Mouse (Mus musculus) neural tube, embryonic 15.5 days (tissue): ENCODE data around the gene 4930404H24Rik. TPM values are rescaled to one million over a fixed set of nuclear protein-coding genes. Genes with fewer than 3 reads are reported as not detected.

ENCODE experiments used
- polyA plus RNA-seq: library from polyadenylated mRNA; unstranded; fragments of >200 nt; fragmentation: Nextera tagmentation; extraction: Ambion mirVana; gene quantifications from 2 replicates; pipeline ENCODE4 v1.2.1, GENCODE M21; 2015

Gene 4930404H24Rik
- polyA plus RNA-seq, 1 experiment from 2014 or later, result not detected

Other genes with a start within 250 kb of the 4930404H24Rik start
- 18.1 and 21.9 TPM in 2 replicates for gene Kif3b, start 201.4 kb upstream of the 4930404H24Rik start, polyA plus RNA-seq
- 10.2 and 10.6 TPM in 2 replicates for gene Asxl1, start 147.0 kb upstream of the 4930404H24Rik start, polyA plus RNA-seq
- 31.4 and 36.1 TPM in 2 replicates for gene Nol4l, start 37.2 kb downstream of the 4930404H24Rik start, polyA plus RNA-seq
- gene Commd7, start 140.0 kb downstream of the 4930404H24Rik start, polyA plus RNA-seq, result 91.2 and 94.4 TPM in 2 replicates
- gene Dnmt3b, start 156.7 kb downstream of the 4930404H24Rik start, polyA plus RNA-seq, result 3.4 and 11.5 TPM in 2 replicates
- 0.09 and 0.12 TPM in 2 replicates for gene Dnmt3c, start 203.9 kb downstream of the 4930404H24Rik start, polyA plus RNA-seq
- gene Mapre1, start 248.5 kb downstream of the 4930404H24Rik start, polyA plus RNA-seq, result 338 and 342 TPM in 2 replicates